Mouse (Mus musculus): ENCODE results near the gene Loxl4. TPM values are rescaled to one million over a fixed set of nuclear protein-coding genes. Genes with fewer than 3 reads are reported as not detected.

Gene Loxl4
- polyA plus RNA-seq, 1 experiment from 2014 or later = 1.9 TPM

DNA sequence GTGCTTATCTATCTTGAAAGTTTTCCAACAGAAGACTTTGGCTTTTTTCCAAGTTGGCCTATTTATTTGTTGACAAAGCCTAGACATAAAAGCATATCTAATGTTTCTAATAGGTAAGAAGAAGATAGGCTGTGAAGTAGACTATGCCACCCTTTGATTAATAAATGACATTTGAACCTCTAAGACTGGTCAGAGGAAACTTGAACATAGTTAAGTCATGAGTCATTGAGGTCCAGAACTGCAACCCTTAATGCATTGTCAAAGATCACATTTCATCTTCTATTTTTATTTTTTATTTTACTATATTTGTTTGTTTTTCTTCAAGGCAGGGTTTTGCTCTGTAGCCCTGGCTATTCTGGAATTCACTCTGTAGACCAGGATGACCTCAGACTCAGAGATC lies 45.6 kb downstream of the Loxl4 start:
- H3K36me3 ChIP-seq (ENCODE audit: control insufficient read depth, insufficient read depth, low read length) = peaks cover 10% of the 10 kb centered on the region
- H3K4me3 ChIP-seq (ENCODE audit: low read length) = no peak overlapping the region
- no peak overlapping the region for H3K4me2 ChIP-seq (replicated peaks; ENCODE audit: low read depth, low read length)
- H3K9me3 ChIP-seq (ENCODE audit: control insufficient read depth, low read length) = no peaks in the 10 kb centered on the region
- H3K9ac ChIP-seq (ENCODE audit: low read depth, low read length) = no peak overlapping the region
- H3K4me1 ChIP-seq (ENCODE audit: control insufficient read depth, insufficient read depth, low read length) = no peaks in the 10 kb centered on the region
- no peak for ATAC-seq (ENCODE audit: low FRiP score, low TSS enrichment)
- H3K27me3 ChIP-seq (ENCODE audit: control insufficient read depth, insufficient read depth, low read length) = no peaks in the 10 kb centered on the region
- H3K27ac ChIP-seq (ENCODE audit: low read depth, low read length) = no peak overlapping the region

DNA sequence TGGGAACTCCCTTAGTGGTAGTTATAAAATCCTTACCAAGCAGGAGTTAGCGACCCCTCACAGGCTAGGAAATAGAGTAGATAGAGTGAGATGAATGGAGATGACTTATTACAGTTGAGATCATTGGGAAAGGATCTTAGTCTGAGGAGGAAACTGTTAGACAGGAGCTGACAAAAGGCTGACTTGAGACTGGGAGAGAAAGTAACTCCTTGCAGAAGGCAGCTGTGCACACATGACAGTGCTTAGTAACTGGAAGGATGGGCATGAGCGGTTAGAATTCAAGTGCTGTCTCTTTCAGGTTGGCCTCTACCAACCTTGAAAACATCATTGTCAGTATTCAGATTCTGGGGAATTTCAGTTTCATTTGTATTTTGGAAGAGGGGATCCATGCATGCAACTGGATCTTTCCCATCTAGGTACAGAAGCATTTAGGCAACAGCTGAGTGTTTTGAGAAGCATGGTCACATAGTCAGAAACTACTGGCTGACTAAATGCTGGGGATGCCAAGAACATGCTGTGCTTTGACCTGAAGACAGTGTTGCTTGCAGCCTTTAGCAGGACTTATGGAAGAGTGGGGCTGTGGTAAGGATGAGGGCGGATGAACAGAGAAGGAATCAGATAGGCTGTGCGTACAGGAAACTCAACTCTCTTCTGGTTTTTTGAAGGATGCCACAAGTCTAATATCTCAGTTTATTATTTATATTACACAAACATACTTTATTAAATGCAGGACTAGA lies 46.2 kb downstream of the Loxl4 start:
- Histone ChIP-seq H3K9me3 (ENCODE audit: control insufficient read depth, low read length) (no peaks in the 10 kb centered on the region), H3K27ac (ENCODE audit: low read depth, low read length) (no peak overlapping the region), H3K27me3 (ENCODE audit: control insufficient read depth, insufficient read depth, low read length) (no peaks in the 10 kb centered on the region), H3K36me3 (ENCODE audit: control insufficient read depth, insufficient read depth, low read length) (peaks cover 10% of the 10 kb centered on the region), H3K4me3 (ENCODE audit: low read length) (no peak overlapping the region), H3K9ac (ENCODE audit: low read depth, low read length) (no peak overlapping the region), H3K4me1 (ENCODE audit: control insufficient read depth, insufficient read depth, low read length) (no peaks in the 10 kb centered on the region), H3K4me2 (replicated peaks; ENCODE audit: low read depth, low read length) (no peak overlapping the region)
- ATAC-seq (ENCODE audit: low FRiP score, low TSS enrichment) = no peak
- WGBS = 91% methylated on average over 4 of the region's 4 CpGs

DNA sequence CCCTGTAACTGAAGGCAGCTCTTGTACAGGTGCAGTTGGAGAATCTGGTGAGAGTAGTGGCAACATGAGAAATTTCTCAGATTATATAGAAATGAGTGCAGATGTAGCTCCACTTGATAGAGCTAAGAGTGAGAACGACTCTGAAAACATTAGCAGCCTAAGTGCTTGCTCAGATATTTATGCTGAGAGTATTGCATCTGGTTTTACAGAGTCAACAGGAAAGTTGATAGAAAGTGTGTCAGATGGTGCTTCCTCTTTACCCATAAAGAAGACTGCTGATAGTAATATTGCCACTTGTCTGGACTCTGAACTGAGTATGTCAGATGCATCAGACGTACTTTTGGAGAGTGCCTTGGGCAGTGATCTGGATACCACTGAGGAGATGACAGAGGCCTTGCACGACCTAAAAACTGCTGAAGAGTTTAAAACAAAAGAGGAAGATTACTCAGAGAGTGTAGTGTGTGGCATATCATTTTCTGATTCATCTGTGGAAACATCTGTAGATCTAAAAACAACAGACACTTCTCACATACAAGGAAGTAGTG lies 48.8 kb downstream of the Loxl4 start:
- WGBS = 90% methylated on average over 3 of the region's 3 CpGs
- H3K4me1 ChIP-seq (ENCODE audit: control insufficient read depth, insufficient read depth, low read length) = no peaks in the 10 kb centered on the region
- no peaks in the 10 kb centered on the region for H3K9me3 ChIP-seq (ENCODE audit: control insufficient read depth, low read length)
- peaks cover 10% of the 10 kb centered on the region for H3K36me3 ChIP-seq (ENCODE audit: control insufficient read depth, insufficient read depth, low read length)
- H3K27me3 ChIP-seq (ENCODE audit: control insufficient read depth, insufficient read depth, low read length) = no peaks in the 10 kb centered on the region
- ATAC-seq (ENCODE audit: low FRiP score, low TSS enrichment) = no peak
- H3K4me3 ChIP-seq (ENCODE audit: low read length) = no peak overlapping the region
- no peak overlapping the region for H3K27ac ChIP-seq (ENCODE audit: low read depth, low read length)
- H3K9ac ChIP-seq (ENCODE audit: low read depth, low read length) = no peak overlapping the region
- H3K4me2 ChIP-seq (replicated peaks; ENCODE audit: low read depth, low read length) = no peak overlapping the region

DNA sequence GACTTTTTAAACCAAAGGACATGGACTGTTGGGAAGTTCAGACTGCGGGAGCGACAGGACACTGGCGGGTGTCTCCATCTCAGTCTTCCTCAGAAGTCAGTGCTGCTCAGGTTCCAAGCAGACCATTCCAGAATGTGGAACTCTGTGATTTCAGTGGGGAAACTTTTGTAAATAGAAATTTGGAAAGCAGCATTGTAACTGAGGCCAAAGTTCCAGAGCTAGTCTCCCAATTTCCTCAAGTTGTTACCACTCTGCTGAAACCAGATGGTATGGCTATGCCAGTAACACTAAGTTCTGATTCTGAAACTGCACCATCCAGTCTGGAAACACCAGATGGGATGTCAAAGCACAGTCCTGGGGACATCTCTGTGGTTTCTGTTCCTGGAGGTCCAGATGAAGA lies 49.6 kb downstream of the Loxl4 start:
- Histone ChIP-seq H3K36me3 (ENCODE audit: control insufficient read depth, insufficient read depth, low read length) (peaks cover 10% of the 10 kb centered on the region), H3K4me1 (ENCODE audit: control insufficient read depth, insufficient read depth, low read length) (no peaks in the 10 kb centered on the region), H3K9ac (ENCODE audit: low read depth, low read length) (no peak overlapping the region), H3K4me3 (ENCODE audit: low read length) (no peak overlapping the region), H3K27me3 (ENCODE audit: control insufficient read depth, insufficient read depth, low read length) (no peaks in the 10 kb centered on the region), H3K9me3 (ENCODE audit: control insufficient read depth, low read length) (no peaks in the 10 kb centered on the region), H3K4me2 (replicated peaks; ENCODE audit: low read depth, low read length) (no peak overlapping the region), H3K27ac (ENCODE audit: low read depth, low read length) (no peak overlapping the region)
- 97% methylated on average over 3 of the region's 3 CpGs for WGBS
- no peak for ATAC-seq (ENCODE audit: low FRiP score, low TSS enrichment)

DNA sequence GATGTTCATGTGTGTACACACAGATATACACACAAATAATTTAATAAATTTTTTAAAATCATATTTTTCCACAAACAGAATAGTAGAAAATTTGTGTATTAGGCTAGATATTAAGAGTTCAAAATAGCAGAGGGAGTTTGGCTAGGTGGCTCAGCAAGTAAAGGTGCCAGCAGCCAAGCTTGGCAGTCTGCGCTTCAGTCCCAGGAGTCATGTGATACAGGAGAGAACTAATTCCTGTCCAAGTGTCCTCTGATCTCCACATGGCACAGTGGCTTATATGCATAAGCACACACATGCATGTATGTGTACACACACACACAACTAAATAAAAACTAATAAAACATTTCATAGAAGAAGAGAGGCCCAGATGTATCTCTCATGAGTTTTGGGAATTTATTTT lies 50.6 kb downstream of the Loxl4 start:
- Histone ChIP-seq H3K4me3 (ENCODE audit: low read length) (no peak overlapping the region), H3K4me2 (replicated peaks; ENCODE audit: low read depth, low read length) (no peak overlapping the region), H3K27me3 (ENCODE audit: control insufficient read depth, insufficient read depth, low read length) (no peaks in the 10 kb centered on the region), H3K27ac (ENCODE audit: low read depth, low read length) (no peak overlapping the region), H3K36me3 (ENCODE audit: control insufficient read depth, insufficient read depth, low read length) (peaks cover 10% of the 10 kb centered on the region), H3K9ac (ENCODE audit: low read depth, low read length) (no peak overlapping the region), H3K4me1 (ENCODE audit: control insufficient read depth, insufficient read depth, low read length) (no peaks in the 10 kb centered on the region), H3K9me3 (ENCODE audit: control insufficient read depth, low read length) (no peaks in the 10 kb centered on the region)
- ATAC-seq (ENCODE audit: low FRiP score, low TSS enrichment) = no peak
- 100% methylated on average over 1 of the region's 1 CpGs for WGBS

DNA sequence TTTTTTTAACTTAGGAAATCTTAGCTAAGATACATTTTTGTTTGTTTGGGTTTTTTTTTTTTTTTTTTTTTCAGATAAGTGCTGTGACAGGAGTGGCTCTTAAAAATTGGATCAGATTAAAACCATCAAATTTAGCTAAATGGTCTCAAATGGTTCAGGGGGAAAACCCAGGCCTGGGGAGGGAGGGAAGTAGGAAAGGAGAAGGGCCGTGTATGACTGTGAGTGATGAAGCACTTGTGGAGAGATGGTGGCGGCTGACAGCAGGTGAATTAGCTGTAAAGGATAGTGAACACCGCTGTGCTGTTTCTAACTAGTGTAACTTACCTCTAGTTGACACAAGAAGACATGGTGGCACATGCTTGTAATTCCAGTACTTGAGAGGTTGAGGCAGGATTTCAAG lies 53.9 kb downstream of the Loxl4 start:
- Histone ChIP-seq H3K4me2 (replicated peaks; ENCODE audit: low read depth, low read length) (no peak overlapping the region), H3K36me3 (ENCODE audit: control insufficient read depth, insufficient read depth, low read length) (peaks cover 10% of the 10 kb centered on the region), H3K27me3 (ENCODE audit: control insufficient read depth, insufficient read depth, low read length) (no peaks in the 10 kb centered on the region), H3K9me3 (ENCODE audit: control insufficient read depth, low read length) (no peaks in the 10 kb centered on the region), H3K4me3 (ENCODE audit: low read length) (no peak overlapping the region), H3K27ac (ENCODE audit: low read depth, low read length) (no peak overlapping the region), H3K4me1 (ENCODE audit: control insufficient read depth, insufficient read depth, low read length) (no peaks in the 10 kb centered on the region), H3K9ac (ENCODE audit: low read depth, low read length) (no peak overlapping the region)
- 87% methylated on average over 3 of the region's 3 CpGs for WGBS
- no peak for ATAC-seq (ENCODE audit: low FRiP score, low TSS enrichment)

Other genes starting within 250 kb of the Loxl4 start
- gene Crtac1, start 181.0 kb downstream of the Loxl4 start, polyA plus RNA-seq (2014; fragmentation: Nextera tagmentation; extraction: Ambion mirVana) = 5.7 and 6.3 TPM in 2 replicates
- 18.3 and 22.7 TPM in 2 replicates for gene R3hcc1l, start 94.1 kb downstream of the Loxl4 start, polyA plus RNA-seq (2014; fragmentation: Nextera tagmentation; extraction: Ambion mirVana)
- 2.4 and 3.0 TPM in 2 replicates for gene Pyroxd2, start 140.0 kb upstream of the Loxl4 start, polyA plus RNA-seq (2014; fragmentation: Nextera tagmentation; extraction: Ambion mirVana)
- gene Hps1, start 167.2 kb upstream of the Loxl4 start, polyA plus RNA-seq (2014; fragmentation: Nextera tagmentation; extraction: Ambion mirVana) = 10.0 and 12.1 TPM in 2 replicates

Data from kidney, embryonic 14.5 days (tissue).